Mouse (Mus musculus) myocyte (in vitro differentiated cells): ENCODE data around the gene D730048I06Rik. TPM values are rescaled to one million over a fixed set of nuclear protein-coding genes. Genes with fewer than 3 reads are reported as not detected.
"Not testable (repeated sequence)": the region's sequence is repeated elsewhere in the genome, so short reads cannot be mapped to it uniquely, and the experiment has no call there.

ENCODE experiments used
- H3K27me3 ChIP-seq: one replicate; pipeline ENCODE4 v1.6.1; 2011; ENCODE audit not compliant: control insufficient read depth, insufficient read depth, insufficient read length
- H3K36me3 ChIP-seq: one replicate; pipeline ENCODE4 v1.6.1; 2011; ENCODE audit not compliant: control insufficient read depth, insufficient read depth
- H3K4me2 ChIP-seq: one replicate; pipeline ENCODE4 v1.6.1; 2011; ENCODE audit warnings: low read depth, control low read depth
- H3K4me3 ChIP-seq: one replicate; pipeline ENCODE4 v1.5.1; 2011; ENCODE audit warnings: mild to moderate bottlenecking, control low read depth, moderate library complexity
- H3K79me2 ChIP-seq: one replicate; pipeline ENCODE4 v1.6.1; 2011; ENCODE audit not compliant: control insufficient read depth, insufficient read depth
- H3ac ChIP-seq: one replicate; pipeline ENCODE4 v1.6.1; 2011; ENCODE audit not compliant: control insufficient read depth, insufficient read length
- CEBPB ChIP-seq: IDR thresholded peaks from 2 replicates; pipeline ENCODE4 v1.6.1; 2011; ENCODE audit warnings: mild to moderate bottlenecking, moderate library complexity; ENCODE audit not compliant: poor library complexity, insufficient read depth, severe bottlenecking
- E2F4 ChIP-seq: IDR thresholded peaks from one replicate; pipeline ENCODE4 v1.6.1; 2011; ENCODE audit warnings: mild to moderate bottlenecking, control low read depth, moderate library complexity; ENCODE audit not compliant: insufficient read depth
- MAX ChIP-seq: IDR thresholded peaks from one replicate; pipeline ENCODE4 v1.6.1; 2011; ENCODE audit warnings: low read depth, mild to moderate bottlenecking, control low read depth
- MYOD1 ChIP-seq, 3 experiments: IDR thresholded peaks; one replicate each; pipeline ENCODE4 v1.6.1; 2011; ENCODE audit warnings: control low read depth in 2 of 3, low read depth in 2 of 3, mild to moderate bottlenecking in 2 of 3, moderate library complexity in 1 of 3; ENCODE audit not compliant: insufficient read length in 2 of 3, control insufficient read depth in 1 of 3
- MYOG ChIP-seq, 3 experiments: IDR thresholded peaks; one replicate each; pipeline ENCODE4 v1.6.1; 2011; ENCODE audit warnings: control low read depth in 2 of 3, low read depth in 2 of 3, mild to moderate bottlenecking in 2 of 3; ENCODE audit not compliant: insufficient read length in 2 of 3, control insufficient read depth in 1 of 3, insufficient read depth in 1 of 3
- POLR2A ChIP-seq: IDR thresholded peaks from one replicate; pipeline ENCODE4 v1.6.1; 2011; ENCODE audit warnings: low read depth, mild to moderate bottlenecking, control low read depth, moderate library complexity; ENCODE audit not compliant: insufficient read length
- POLR2AphosphoS2 ChIP-seq: IDR thresholded peaks from one replicate; pipeline ENCODE4 v1.6.1; 2011; ENCODE audit warnings: low read depth, control low read depth; ENCODE audit not compliant: insufficient read length
- REST ChIP-seq: IDR thresholded peaks from one replicate; pipeline ENCODE4 v1.6.1; 2011; ENCODE audit warnings: mild to moderate bottlenecking, control low read depth, moderate library complexity; ENCODE audit not compliant: insufficient read depth, insufficient read length
- SRF ChIP-seq: IDR thresholded peaks from one replicate; pipeline ENCODE4 v1.6.1; 2011; ENCODE audit warnings: low read depth; ENCODE audit not compliant: control insufficient read depth, insufficient read length
- TCF12 ChIP-seq: IDR thresholded peaks from one replicate; pipeline ENCODE4 v1.6.1; 2011; ENCODE audit warnings: mild to moderate bottlenecking, control low read depth; ENCODE audit not compliant: poor library complexity, insufficient read depth, severe bottlenecking
- TCF3 ChIP-seq: IDR thresholded peaks from one replicate; pipeline ENCODE4 v1.6.1; 2011; ENCODE audit warnings: low read depth, control low read depth; ENCODE audit not compliant: insufficient read length
- USF1 ChIP-seq: IDR thresholded peaks from one replicate; pipeline ENCODE4 v1.6.1; 2011; ENCODE audit warnings: low read depth, mild to moderate bottlenecking, control low read depth, moderate library complexity
- polyA plus RNA-seq: library from polyadenylated mRNA; unstranded; fragments of >200 nt; fragmentation: generic; extraction: Trizol; gene quantifications from one replicate; pipeline ENCODE4 v1.2.1, GENCODE M21; 2012; ENCODE audit warnings: missing spikeins

Gene D730048I06Rik
- polyA plus RNA-seq = not detected

DNA sequence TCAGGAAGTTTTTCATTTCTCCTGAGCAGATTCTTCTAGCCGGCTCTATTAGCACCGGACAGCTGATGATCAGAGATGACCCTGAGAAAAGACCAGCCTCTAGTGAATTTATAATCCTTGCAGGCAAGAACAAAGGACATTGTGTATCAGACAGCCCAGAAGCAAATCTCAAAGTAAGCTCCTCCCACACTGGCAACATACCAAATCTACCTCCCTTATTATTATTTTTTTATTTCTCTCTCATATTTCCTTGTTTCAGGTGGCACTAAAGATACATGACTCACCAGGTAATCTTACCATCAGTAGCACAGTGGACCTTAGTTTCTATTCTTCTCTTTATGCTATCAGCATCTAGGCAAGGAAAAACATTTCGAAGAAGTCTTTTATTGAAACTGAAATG lies at the start of gene D730048I06Rik, which contains the start of gene Gm27235:
TSS of gene D730048I06Rik (minus strand) at position 112 of the 400 bp plus-strand sequence.
TSS of gene Gm27235 (minus strand) at position 101 of the 400 bp plus-strand sequence.
- H3K27me3 ChIP-seq = no peaks in the 10 kb centered on the region
- H3K36me3 ChIP-seq = no peaks in the 10 kb centered on the region
- H3K4me2 ChIP-seq = no peak within 1 kb of the TSS
- H3K79me2 ChIP-seq = no peaks in the 10 kb centered on the region
- no peak within 1 kb of the TSS for H3ac ChIP-seq
- TF ChIP-seq POLR2A (no peak), MYOG (IDR thresholded peaks at IDR 0.05; ENCODE audit: control insufficient read depth in 1 of 3, insufficient read depth in 1 of 3, insufficient read length in 2 of 3, low read depth in 2 of 3) (no peak), CEBPB (no peak), TCF3 (no peak), TCF12 (no peak), MAX (no peak), E2F4 (no peak)
- no peak within 1 kb of the TSS for H3K4me3 ChIP-seq

DNA sequence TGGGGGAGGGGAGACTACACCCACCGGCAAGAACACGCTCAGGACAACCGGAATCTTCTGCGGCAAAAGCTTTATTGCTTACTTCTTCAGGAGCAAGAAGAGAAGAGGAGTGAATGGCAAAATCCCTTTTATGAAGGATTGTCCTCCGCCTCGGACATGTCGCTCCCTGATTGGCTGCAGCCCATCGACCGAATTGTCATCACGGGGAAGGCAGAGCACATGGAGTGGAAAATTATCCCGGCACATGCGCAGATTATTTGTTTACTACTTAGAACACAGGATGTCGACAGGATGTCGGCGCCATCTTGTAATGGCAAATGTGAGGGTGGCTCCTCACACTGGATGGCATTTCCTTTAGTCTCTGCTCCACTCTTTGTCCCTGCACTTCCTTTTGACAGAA lies 28.0 kb upstream of the D730048I06Rik start:
- not testable (repeated sequence) for H3K4me2 ChIP-seq, H3K27me3 ChIP-seq, H3ac ChIP-seq, H3K36me3 ChIP-seq, H3K79me2 ChIP-seq, H3K4me3 ChIP-seq

DNA sequence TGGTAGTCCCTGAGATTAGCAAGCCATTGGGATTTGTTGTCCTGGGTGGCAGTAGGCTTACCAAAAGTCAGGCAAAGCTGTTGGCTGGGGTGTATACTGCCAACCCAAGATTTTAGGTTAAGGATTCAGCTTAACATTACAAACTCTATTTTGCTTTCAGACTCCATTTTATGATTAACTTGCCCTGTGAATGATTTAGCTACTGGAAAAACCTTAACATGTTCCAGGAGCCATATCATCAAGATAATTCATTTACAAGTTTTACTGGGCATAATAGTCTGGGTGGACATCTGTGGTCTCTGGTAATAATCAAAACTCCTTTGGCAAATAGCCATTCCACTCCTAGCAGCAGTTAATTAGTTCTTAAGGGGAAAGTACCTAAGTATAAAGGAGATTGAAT lies 8.2 kb upstream of the D730048I06Rik start:
- Histone ChIP-seq H3K4me2 (no peak overlapping the region), H3K4me3 (no peak overlapping the region), H3K27me3 (no peaks in the 10 kb centered on the region), H3K36me3 (no peaks in the 10 kb centered on the region), H3ac (no peak overlapping the region), H3K79me2 (no peaks in the 10 kb centered on the region)
- TF ChIP-seq TCF12 (no peak), CEBPB (no peak), MAX (no peak), MYOG (IDR thresholded peaks at IDR 0.05; ENCODE audit: control insufficient read depth in 1 of 3, insufficient read depth in 1 of 3, insufficient read length in 2 of 3, low read depth in 2 of 3) (no peak), POLR2A (no peak), POLR2AphosphoS2 (no peak), SRF (no peak), TCF3 (no peak), REST (no peak), E2F4 (no peak)

DNA sequence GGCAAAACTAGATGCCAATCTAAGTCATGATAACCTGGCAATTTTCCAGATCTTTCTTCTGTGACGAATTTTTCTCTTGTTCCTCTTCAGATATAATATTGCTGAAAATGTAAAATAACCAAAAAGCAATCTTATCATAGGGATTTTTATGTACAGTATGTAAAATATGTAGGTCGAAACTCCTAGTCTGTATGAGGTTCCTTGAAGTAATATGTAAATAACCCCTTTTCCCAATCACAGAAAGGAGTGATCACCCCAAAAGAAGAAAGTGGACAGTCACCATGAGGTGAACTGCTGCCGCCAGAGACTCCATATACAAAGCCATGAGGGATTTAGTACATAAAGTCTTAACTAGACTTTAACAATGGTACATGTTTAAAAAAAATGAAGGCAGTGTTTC lies 11.9 kb downstream of the D730048I06Rik start, which contains the start of gene Gm17727:
TSS of gene Gm17727 (minus strand) at position 101 of the 400 bp plus-strand sequence.
- H3K4me3 ChIP-seq = no peak within 1 kb of the TSS
- no peak within 1 kb of the TSS for H3ac ChIP-seq

DNA sequence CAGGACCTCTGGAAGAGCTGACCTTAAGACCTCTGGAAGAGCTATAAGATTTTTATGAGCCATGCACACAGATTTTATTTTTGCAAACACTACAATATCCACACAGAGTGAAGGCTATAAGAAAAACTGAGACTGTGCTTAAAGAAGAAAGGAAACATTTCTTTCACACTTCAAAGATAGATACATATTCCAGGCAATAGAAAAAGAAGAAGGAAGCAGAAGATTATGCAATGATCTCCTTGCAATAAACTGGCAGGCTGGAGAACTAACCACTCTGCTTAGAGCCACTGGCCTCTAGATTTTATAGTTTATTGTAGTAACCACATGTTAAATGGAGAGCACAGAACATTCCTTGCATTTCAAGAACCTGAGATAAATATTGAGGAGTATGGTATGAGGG lies 33.1 kb downstream of the D730048I06Rik start:
- TF ChIP-seq CEBPB (no peak), MYOD1 (IDR thresholded peaks at IDR 0.05; ENCODE audit: control insufficient read depth in 1 of 3, insufficient read length in 2 of 3, low read depth in 2 of 3) (no peak), POLR2AphosphoS2 (no peak), POLR2A (no peak), REST (no peak), TCF12 (no peak), MAX (no peak), SRF (no peak), MYOG (IDR thresholded peaks at IDR 0.05; ENCODE audit: control insufficient read depth in 1 of 3, insufficient read depth in 1 of 3, insufficient read length in 2 of 3, low read depth in 2 of 3) (no peak), USF1 (no peak), TCF3 (no peak)
- H3ac ChIP-seq = no peak overlapping the region
- H3K4me3 ChIP-seq = no peak overlapping the region
- H3K4me2 ChIP-seq = no peak overlapping the region
- H3K79me2 ChIP-seq = no peaks in the 10 kb centered on the region
- H3K27me3 ChIP-seq = no peaks in the 10 kb centered on the region
- H3K36me3 ChIP-seq = no peaks in the 10 kb centered on the region

More for the DNA sequence above, 11.9 kb downstream of the D730048I06Rik start, which contains the start of gene Gm17727:
- Histone ChIP-seq H3K4me2 (no peak within 1 kb of the TSS), H3K36me3 (no peaks in the 10 kb centered on the region), H3K79me2 (no peaks in the 10 kb centered on the region), H3K27me3 (no peaks in the 10 kb centered on the region)
- TF ChIP-seq MYOG (IDR thresholded peaks at IDR 0.05; ENCODE audit: control insufficient read depth in 1 of 3, insufficient read depth in 1 of 3, insufficient read length in 2 of 3, low read depth in 2 of 3) (no peak), E2F4 (no peak), SRF (no peak), MAX (no peak), POLR2A (no peak), TCF12 (no peak), REST (no peak), TCF3 (no peak), CEBPB (no peak), MYOD1 (IDR thresholded peaks at IDR 0.05; ENCODE audit: control insufficient read depth in 1 of 3, insufficient read length in 2 of 3, low read depth in 2 of 3) (no peak), USF1 (no peak), POLR2AphosphoS2 (no peak)
